Mouse (Mus musculus) forebrain, embryonic 13.5 days (tissue): ENCODE data around the gene Vash1. TPM values are rescaled to one million over a fixed set of nuclear protein-coding genes. Genes with fewer than 3 reads are reported as not detected.

Experiments used
- ATAC-seq: fragments of 200-750 bp; cut with Nextera tagmentation; 2 replicates; pipeline ENCODE4 v1.8.0; 2017
- H3K27ac ChIP-seq: fragments of 300-500 bp; sonication (generic); 2 replicates; pipeline ENCODE4 v1.5.1; 2015; ENCODE audit warnings: inconsistent platforms, mild to moderate bottlenecking, moderate library complexity
- H3K27me3 ChIP-seq: fragments of 300-500 bp; sonication (generic); 2 replicates; pipeline ENCODE4 v1.6.1; 2015; ENCODE audit warnings: mild to moderate bottlenecking, inconsistent platforms
- H3K36me3 ChIP-seq: fragments of 300-500 bp; sonication (generic); 2 replicates; pipeline ENCODE4 v1.6.1; 2015; ENCODE audit warnings: mild to moderate bottlenecking, inconsistent platforms; ENCODE audit not compliant: poor library complexity, severe bottlenecking
- H3K4me1 ChIP-seq: fragments of 300-500 bp; sonication (generic); 2 replicates; pipeline ENCODE4 v1.6.1; 2015; ENCODE audit warnings: inconsistent platforms
- H3K4me2 ChIP-seq: fragments of 300-500 bp; sonication (generic); 2 replicates; pipeline ENCODE4 v1.6.1; 2015; ENCODE audit warnings: inconsistent platforms, mild to moderate bottlenecking, moderate library complexity
- H3K4me3 ChIP-seq: fragments of 300-500 bp; sonication (generic); 2 replicates; pipeline ENCODE4 v1.5.1; 2015; ENCODE audit warnings: mild to moderate bottlenecking, inconsistent platforms
- H3K9ac ChIP-seq: fragments of 300-500 bp; sonication (generic); 2 replicates; pipeline ENCODE4 v1.6.1; 2015; ENCODE audit warnings: mild to moderate bottlenecking, inconsistent platforms
- H3K9me3 ChIP-seq: fragments of 300-500 bp; sonication (generic); replicated peaks from 2 replicates; pipeline ENCODE4 v1.6.1; 2016; ENCODE audit warnings: inconsistent platforms
- WGBS: fragments of 180-500 bp; shearing (Covaris S2); methylation state at CpG from one replicate; pipeline ENCODE4 v1.1.7; 2015; 5-methylcytosine and 5-hydroxymethylcytosine counted together
- polyA plus RNA-seq: library from polyadenylated mRNA; unstranded; fragments of >200 nt; fragmentation: Nextera tagmentation; extraction: Ambion mirVana; gene quantifications from 2 replicates; pipeline ENCODE4 v1.2.1, GENCODE M21; 2015

Vash1 gene
- polyA plus RNA-seq, 1 experiment from 2014 or later, result 38.2 TPM

- peaks cover 38% of the 10 kb centered on the region for H3K4me1 ChIP-seq
- no peak overlapping the region; the same call in 1 of the 2 replicates for H3K9ac ChIP-seq
- WGBS, result 87% methylated on average over 9 of the region's 9 CpGs
- H3K4me3 ChIP-seq, result no peak overlapping the region
- no peak for ATAC-seq
- H3K4me2 ChIP-seq, result peak overlapping the region; percentile 13; the same call in 1 of the 2 replicates
- H3K9me3 ChIP-seq, result no peaks in the 10 kb centered on the region
- peaks cover 70% of the 10 kb centered on the region for H3K36me3 ChIP-seq
- H3K27me3 ChIP-seq, result no peaks in the 10 kb centered on the region
- peak overlapping the region; percentile 26; the same call in 1 of the 2 replicates for H3K27ac ChIP-seq
Observed at GRCm38 (mm10) chr12:86685275-86685674, 6.8 kb downstream of the Vash1 start.

- no peak overlapping the region for H3K4me3 ChIP-seq
- no peak overlapping the region for H3K4me2 ChIP-seq
- no peaks in the 10 kb centered on the region for H3K9me3 ChIP-seq
- peaks cover 27% of the 10 kb centered on the region for H3K4me1 ChIP-seq
- WGBS, result 62% methylated on average over 12 of the region's 13 CpGs
- peaks cover 85% of the 10 kb centered on the region for H3K36me3 ChIP-seq
- ATAC-seq, result no peak
- no peaks in the 10 kb centered on the region for H3K27me3 ChIP-seq
- H3K9ac ChIP-seq, result no peak overlapping the region
- no peak overlapping the region for H3K27ac ChIP-seq
Observed at GRCm38 (mm10) chr12:86686551-86687330, 8.2 kb downstream of the Vash1 start.

- peaks cover 92% of the 10 kb centered on the region for H3K36me3 ChIP-seq
- no peak overlapping the region for H3K9ac ChIP-seq
- ATAC-seq, result no peak
- 78% methylated on average over 4 of the region's 4 CpGs for WGBS
- no peak overlapping the region for H3K4me2 ChIP-seq
- no peak overlapping the region for H3K4me3 ChIP-seq
- H3K27me3 ChIP-seq, result no peaks in the 10 kb centered on the region
- peak overlapping the region; percentile 10; the same call in 1 of the 2 replicates for H3K27ac ChIP-seq
- no peaks in the 10 kb centered on the region for H3K9me3 ChIP-seq
- peaks cover 19% of the 10 kb centered on the region for H3K4me1 ChIP-seq
Observed at GRCm38 (mm10) chr12:86687445-86687955, 9.0 kb downstream of the Vash1 start.

- Histone ChIP-seq H3K4me3 (no peak overlapping the region), H3K9me3 (no peaks in the 10 kb centered on the region), H3K36me3 (peaks cover 92% of the 10 kb centered on the region), H3K27ac (no peak overlapping the region; the same call in 1 of the 2 replicates), H3K4me2 (no peak overlapping the region), H3K9ac (no peak overlapping the region), H3K4me1 (peaks cover 13% of the 10 kb centered on the region), H3K27me3 (no peaks in the 10 kb centered on the region)
- WGBS, result 85% methylated on average over 4 of the region's 4 CpGs
- no peak for ATAC-seq
Observed at GRCm38 (mm10) chr12:86687971-86688573, 9.6 kb downstream of the Vash1 start.

- 94% methylated on average over 27 of the region's 27 CpGs for WGBS
- H3K27ac ChIP-seq, result no peak overlapping the region
- no peak overlapping the region for H3K4me3 ChIP-seq
- no peak overlapping the region for H3K4me2 ChIP-seq
- no peaks in the 10 kb centered on the region for H3K9me3 ChIP-seq
- H3K9ac ChIP-seq, result no peak overlapping the region
- H3K27me3 ChIP-seq, result no peaks in the 10 kb centered on the region
- no peak for ATAC-seq
- H3K36me3 ChIP-seq, result peaks cover 86% of the 10 kb centered on the region
- H3K4me1 ChIP-seq, result peaks cover 5% of the 10 kb centered on the region
Observed at GRCm38 (mm10) chr12:86688917-86689316, 10.4 kb downstream of the Vash1 start.

- no peak for ATAC-seq
- Histone ChIP-seq H3K4me1 (0 out of 2 replicates have a peak, but pooled peaks cover 3% of the 10 kb centered on the region), H3K4me2 (no peak overlapping the region), H3K27ac (no peak overlapping the region), H3K27me3 (no peaks in the 10 kb centered on the region), H3K9ac (no peak overlapping the region), H3K9me3 (no peaks in the 10 kb centered on the region), H3K4me3 (no peak overlapping the region), H3K36me3 (peaks cover 93% of the 10 kb centered on the region)
- WGBS, result 83% methylated on average over 12 of the region's 12 CpGs
Observed at GRCm38 (mm10) chr12:86690700-86691485, 12.4 kb downstream of the Vash1 start.

- WGBS, result 70% methylated on average over 5 of the region's 5 CpGs
- Histone ChIP-seq H3K4me3 (no peak overlapping the region), H3K4me1 (0 out of 2 replicates have a peak, but pooled peaks cover 3% of the 10 kb centered on the region), H3K27ac (no peak overlapping the region), H3K9me3 (peaks cover 7% of the 10 kb centered on the region; the same call in 1 of the 2 replicates), H3K9ac (no peak overlapping the region), H3K36me3 (peaks cover 90% of the 10 kb centered on the region), H3K4me2 (no peak overlapping the region), H3K27me3 (no peaks in the 10 kb centered on the region)
- ATAC-seq, result no peak
Observed at GRCm38 (mm10) chr12:86692471-86693356, 14.2 kb downstream of the Vash1 start.

- peaks cover 7% of the 10 kb centered on the region; the same call in 1 of the 2 replicates for H3K9me3 ChIP-seq
- H3K9ac ChIP-seq, result no peak overlapping the region
- no peak overlapping the region for H3K27ac ChIP-seq
- no peak overlapping the region for H3K4me2 ChIP-seq
- no peaks in the 10 kb centered on the region for H3K27me3 ChIP-seq
- ATAC-seq, result no peak
- no peak overlapping the region for H3K4me3 ChIP-seq
- peaks cover 83% of the 10 kb centered on the region for H3K36me3 ChIP-seq
- H3K4me1 ChIP-seq, result 0 out of 2 replicates have a peak, but pooled peaks cover 3% of the 10 kb centered on the region
Observed at GRCm38 (mm10) chr12:86693389-86693788, 14.9 kb downstream of the Vash1 start.

- H3K9ac ChIP-seq, result no peak overlapping the region
- ATAC-seq, result no peak
- H3K36me3 ChIP-seq, result peaks cover 74% of the 10 kb centered on the region
- H3K4me1 ChIP-seq, result peaks cover 12% of the 10 kb centered on the region
- no peaks in the 10 kb centered on the region for H3K27me3 ChIP-seq
- H3K4me3 ChIP-seq, result no peak overlapping the region
- no peak overlapping the region for H3K4me2 ChIP-seq
- H3K27ac ChIP-seq, result no peak overlapping the region
- WGBS, result 93% methylated on average over 1 of the region's 1 CpGs
- peaks cover 7% of the 10 kb centered on the region; the same call in 1 of the 2 replicates for H3K9me3 ChIP-seq
Observed at GRCm38 (mm10) chr12:86694441-86694840, 15.9 kb downstream of the Vash1 start.

GRCm38 (mm10) chr12:86697996-86698395, 19.5 kb downstream of the Vash1 start:
- no peak overlapping the region for H3K4me3 ChIP-seq
- H3K27ac ChIP-seq, result no peak overlapping the region
- H3K4me1 ChIP-seq, result peaks cover 33% of the 10 kb centered on the region
- H3K9ac ChIP-seq, result no peak overlapping the region
- no peaks in the 10 kb centered on the region for H3K27me3 ChIP-seq
- no peak for ATAC-seq
- H3K9me3 ChIP-seq, result peaks cover 7% of the 10 kb centered on the region; the same call in 1 of the 2 replicates
- 74% methylated on average over 2 of the region's 2 CpGs for WGBS
- no peak overlapping the region for H3K4me2 ChIP-seq
- peaks cover 50% of the 10 kb centered on the region for H3K36me3 ChIP-seq

- no peak overlapping the region for H3K4me2 ChIP-seq
- peaks cover 48% of the 10 kb centered on the region for H3K36me3 ChIP-seq
- peaks cover 7% of the 10 kb centered on the region; the same call in 1 of the 2 replicates for H3K9me3 ChIP-seq
- H3K4me1 ChIP-seq, result peaks cover 33% of the 10 kb centered on the region
- no peak overlapping the region for H3K9ac ChIP-seq
- H3K27ac ChIP-seq, result peak overlapping the region; percentile 88
- no peaks in the 10 kb centered on the region for H3K27me3 ChIP-seq
- ATAC-seq, result no peak
- no peak overlapping the region for H3K4me3 ChIP-seq
Observed at GRCm38 (mm10) chr12:86698537-86698936, 20.0 kb downstream of the Vash1 start.
